Mouse (Mus musculus) brown adipose tissue, adult 24 weeks (tissue): Measurements from ENCODE around the gene Gm13762. TPM values are rescaled to one million over a fixed set of nuclear protein-coding genes. Genes with fewer than 3 reads are reported as not detected.
"Not testable (repeated sequence)": the region's sequence is repeated elsewhere in the genome, so short reads cannot be mapped to it uniquely, and the experiment has no call there.

Source experiments
- H3K27ac ChIP-seq: fragments of 200-500 bp; replicated peaks from 2 replicates; pipeline ENCODE4 v1.5.1; 2012; ENCODE audit warnings: low read depth, mild to moderate bottlenecking, low read length
- H3K4me1 ChIP-seq: fragments of 200-500 bp; 2 replicates; pipeline ENCODE4 v1.6.1; 2012; ENCODE audit warnings: low read length, mixed read lengths; ENCODE audit not compliant: control insufficient read depth, insufficient read depth, insufficient read length
- H3K4me3 ChIP-seq: fragments of 200-500 bp; 2 replicates; pipeline ENCODE4 v1.5.1; 2012; ENCODE audit warnings: low read depth, mild to moderate bottlenecking, low read length, moderate library complexity; ENCODE audit not compliant: insufficient read depth
- polyA plus RNA-seq: library from polyadenylated mRNA; stranded (reverse); fragments of >200 nt; gene quantifications from 2 replicates; pipeline ENCODE4 v1.2.4, GENCODE M21; 2012; ENCODE audit not compliant: missing spikeins, insufficient read depth, insufficient read length

Gm13762 gene
- polyA plus RNA-seq = not detected in 2 replicates

DNA sequence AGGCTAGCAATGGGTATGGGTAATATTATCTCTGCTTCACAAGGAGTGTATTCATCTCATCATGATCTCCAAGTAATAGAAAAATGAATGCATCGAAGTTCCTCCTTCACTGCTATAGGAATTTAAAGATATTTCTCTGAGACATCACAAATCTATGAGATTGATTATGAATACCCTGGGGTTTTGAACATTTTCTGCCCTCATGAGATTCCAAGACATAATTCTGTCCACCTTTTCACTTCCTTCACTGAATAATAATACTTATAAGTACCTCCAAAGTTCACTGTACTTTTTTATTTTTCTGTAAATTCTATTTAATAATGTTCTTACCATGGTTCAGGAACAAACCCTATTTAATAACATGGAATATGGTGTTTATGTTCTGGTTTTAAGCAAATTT lies at the start of gene Gm13762:
Gene Gm13762 (minus strand): TSS at position 101 of the 400 bp plus-strand sequence.
- H3K27ac ChIP-seq = no peak within 1 kb of the TSS
- H3K4me3 ChIP-seq = no peak within 1 kb of the TSS
- no peaks in the 10 kb centered on the region for H3K4me1 ChIP-seq

DNA sequence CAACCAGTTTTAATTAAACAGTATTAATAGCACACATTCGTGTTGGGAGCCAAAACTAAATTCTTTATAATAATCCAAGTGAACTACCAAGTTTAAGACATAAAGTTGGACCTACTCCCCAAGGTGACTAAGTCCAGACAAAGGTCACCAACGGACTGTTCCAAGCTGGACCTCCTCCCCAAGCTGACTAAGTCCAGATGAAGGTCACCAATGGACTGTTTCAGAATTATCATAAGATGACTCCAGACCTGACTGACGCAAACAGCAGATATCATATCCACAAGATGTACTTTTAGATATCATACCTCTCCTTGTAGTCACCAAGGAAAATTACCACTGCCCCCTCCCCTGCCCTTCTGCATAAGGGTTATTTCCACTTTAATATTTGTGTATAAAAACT lies 41.4 kb upstream of the Gm13762 start:
- not testable (repeated sequence) for H3K4me1 ChIP-seq, H3K4me3 ChIP-seq, H3K27ac ChIP-seq

DNA sequence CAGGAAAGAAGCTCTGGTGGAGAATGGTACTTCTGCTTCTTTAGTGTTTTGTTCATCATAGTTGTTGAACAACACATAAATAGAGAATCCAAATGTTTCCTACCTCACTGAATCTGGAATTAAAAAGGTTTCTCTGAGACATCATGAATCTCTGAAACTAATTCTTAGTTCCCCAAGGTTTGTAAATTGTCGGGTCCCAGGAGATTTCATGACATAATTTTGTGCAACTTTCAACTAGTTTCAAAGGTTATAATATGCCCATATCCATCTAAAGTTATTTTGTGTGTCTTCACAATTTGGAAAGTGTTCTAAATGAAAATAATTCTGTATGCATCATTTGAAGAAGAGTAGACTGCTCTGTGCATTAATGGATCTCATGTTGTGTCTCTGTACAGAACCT lies 38.2 kb upstream of the Gm13762 start, which contains the start of gene Olfr1216:
Gene Olfr1216 (minus strand): TSS at position 101 of the 400 bp plus-strand sequence.
- Histone ChIP-seq H3K4me1 (no peaks in the 10 kb centered on the region), H3K4me3 (no peak within 1 kb of the TSS), H3K27ac (no peak within 1 kb of the TSS)

DNA sequence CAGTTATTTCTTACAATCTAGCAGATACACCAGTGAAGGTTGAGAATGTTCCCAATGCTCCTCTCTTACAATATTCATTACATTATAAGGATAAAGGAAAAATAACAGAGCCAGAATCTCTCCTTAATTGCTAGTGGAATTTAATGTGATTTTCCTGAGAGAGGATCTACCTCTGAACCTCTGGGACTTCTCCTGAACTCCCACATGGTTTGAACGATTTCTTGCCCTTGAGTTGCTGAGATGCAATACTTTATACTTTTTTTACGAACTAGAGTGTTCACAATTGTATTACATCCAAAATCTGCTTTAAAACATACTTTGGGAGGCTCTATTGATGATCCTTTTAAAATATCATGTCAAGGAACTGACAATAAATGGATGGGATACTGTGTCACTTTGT lies 26.8 kb upstream of the Gm13762 start, which contains the start of gene Olfr1215:
Gene Olfr1215 (minus strand): TSS at position 101 of the 400 bp plus-strand sequence.
- Histone ChIP-seq H3K4me1 (no peaks in the 10 kb centered on the region), H3K4me3 (no peak within 1 kb of the TSS), H3K27ac (no peak within 1 kb of the TSS)

DNA sequence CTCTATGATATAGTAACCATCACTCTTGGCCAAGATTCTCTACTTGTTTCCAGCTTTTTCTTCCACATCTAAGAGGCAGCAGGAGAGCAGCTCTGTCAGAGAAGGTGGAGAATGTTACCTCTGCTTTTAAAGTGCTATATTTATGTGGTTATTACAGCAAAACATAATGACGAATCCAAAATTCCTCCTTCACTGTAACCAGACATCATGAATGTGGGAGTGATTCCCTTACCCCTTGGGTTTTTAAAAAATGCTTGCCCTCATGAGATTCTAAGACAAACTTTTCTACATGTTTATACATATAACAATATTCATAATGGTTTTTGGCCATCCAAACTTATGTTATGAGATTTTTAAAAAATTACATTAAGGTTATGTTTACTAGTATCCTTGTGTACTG lies 12.5 kb upstream of the Gm13762 start, which contains the start of gene Olfr1214:
Gene Olfr1214 (minus strand): TSS at position 101 of the 400 bp plus-strand sequence.
- Histone ChIP-seq H3K27ac (no peak within 1 kb of the TSS), H3K4me1 (no peaks in the 10 kb centered on the region), H3K4me3 (no peak within 1 kb of the TSS)

DNA sequence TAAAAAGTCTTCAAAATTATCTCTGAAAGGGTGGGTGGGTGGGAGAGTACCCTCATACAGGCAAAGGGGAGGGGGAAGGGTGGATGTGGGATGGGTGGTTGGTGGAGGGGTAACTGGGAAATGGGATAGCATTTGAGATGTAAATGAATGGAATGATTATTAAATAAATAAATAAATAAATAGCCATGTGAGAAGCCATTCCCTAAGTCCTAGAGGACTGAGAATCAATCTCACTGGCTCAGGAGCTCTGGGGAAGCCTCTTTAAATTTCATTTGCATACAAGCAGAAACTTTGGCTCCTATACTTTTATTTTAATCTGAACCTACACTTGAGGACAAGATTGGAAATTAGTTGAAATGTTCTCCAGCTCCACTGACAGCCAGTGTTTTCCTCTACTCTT lies 26.4 kb downstream of the Gm13762 start, which contains the start of gene Olfr1212:
Gene Olfr1212 (plus strand): TSS at position 301 of the 400 bp plus-strand sequence.
- H3K27ac ChIP-seq = no peak within 1 kb of the TSS
- H3K4me3 ChIP-seq = no peak within 1 kb of the TSS
- no peaks in the 10 kb centered on the region for H3K4me1 ChIP-seq

DNA sequence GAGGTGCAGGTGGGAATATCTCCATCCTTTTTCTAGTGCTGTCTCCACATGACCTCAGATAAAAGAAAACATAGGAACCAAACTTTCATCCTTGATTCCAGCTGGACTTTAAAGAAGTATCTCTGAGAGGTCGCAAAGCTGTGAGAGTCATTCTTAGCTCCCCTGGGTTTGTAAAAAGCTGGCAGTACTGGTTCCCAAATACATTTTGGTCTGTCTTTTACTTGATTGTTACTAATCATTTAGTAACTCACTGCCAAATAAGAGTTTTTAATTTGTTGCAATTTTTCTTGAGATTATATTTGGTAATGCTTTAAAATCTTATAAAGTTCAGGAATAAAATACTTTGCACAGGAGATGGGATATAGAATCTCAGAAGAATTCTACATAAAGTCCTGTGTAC lies 42.1 kb downstream of the Gm13762 start, which contains the start of gene Olfr1211:
Gene Olfr1211 (minus strand): TSS at position 101 of the 400 bp plus-strand sequence.
- Histone ChIP-seq H3K4me1 (no peaks in the 10 kb centered on the region), H3K4me3 (no peak within 1 kb of the TSS), H3K27ac (no peak within 1 kb of the TSS)

Other genes with a start within 250 kb of the Gm13762 start
- not detected in 2 replicates for gene Olfr1197, start 247.9 kb downstream of the Gm13762 start, polyA plus RNA-seq
- not detected in 2 replicates for gene Olfr1198, start 228.9 kb downstream of the Gm13762 start, polyA plus RNA-seq
- not detected in 2 replicates for gene Olfr1199, start 219.8 kb downstream of the Gm13762 start, polyA plus RNA-seq
- not detected in 2 replicates for gene Olfr1200, start 209.8 kb downstream of the Gm13762 start, polyA plus RNA-seq
- gene Olfr1201, start 187.2 kb downstream of the Gm13762 start, polyA plus RNA-seq = not detected in 2 replicates
- gene Olfr1202, start 165.8 kb downstream of the Gm13762 start, polyA plus RNA-seq = not detected in 2 replicates
- gene Olfr1205, start 150.5 kb downstream of the Gm13762 start, polyA plus RNA-seq = not detected in 2 replicates
- not detected in 2 replicates for gene Olfr1204, start 131.0 kb downstream of the Gm13762 start, polyA plus RNA-seq
- not detected in 2 replicates for gene Olfr1206, start 117.0 kb downstream of the Gm13762 start, polyA plus RNA-seq
- not detected in 2 replicates for gene Olfr1208, start 78.0 kb downstream of the Gm13762 start, polyA plus RNA-seq
- not detected in 2 replicates for gene Olfr1209, start 65.1 kb downstream of the Gm13762 start, polyA plus RNA-seq
- gene Olfr1211, start 42.2 kb downstream of the Gm13762 start, polyA plus RNA-seq = not detected in 2 replicates
- gene Olfr1212, start 26.3 kb downstream of the Gm13762 start, polyA plus RNA-seq = not detected in 2 replicates
- gene Olfr1214, start 12.4 kb upstream of the Gm13762 start, polyA plus RNA-seq = not detected in 2 replicates
- not detected in 2 replicates for gene Olfr1215, start 26.7 kb upstream of the Gm13762 start, polyA plus RNA-seq
- gene Olfr1216, start 38.1 kb upstream of the Gm13762 start, polyA plus RNA-seq = not detected in 2 replicates
- not detected in 2 replicates for gene Olfr1217, start 51.8 kb upstream of the Gm13762 start, polyA plus RNA-seq
- gene Olfr1218, start 80.9 kb upstream of the Gm13762 start, polyA plus RNA-seq = not detected in 2 replicates
- not detected in 2 replicates for gene Olfr1219, start 103.2 kb upstream of the Gm13762 start, polyA plus RNA-seq
- not detected in 2 replicates for gene Olfr1220, start 126.6 kb upstream of the Gm13762 start, polyA plus RNA-seq
- not detected in 2 replicates for gene Olfr1221, start 137.0 kb upstream of the Gm13762 start, polyA plus RNA-seq
- gene Olfr1222, start 152.8 kb upstream of the Gm13762 start, polyA plus RNA-seq = not detected in 2 replicates
- gene Olfr1223, start 171.3 kb upstream of the Gm13762 start, polyA plus RNA-seq = not detected in 2 replicates
- not detected in 2 replicates for gene Olfr1224-ps1, start 183.8 kb upstream of the Gm13762 start, polyA plus RNA-seq
- gene Olfr1225, start 194.4 kb upstream of the Gm13762 start, polyA plus RNA-seq = not detected in 2 replicates
- gene Olfr1226, start 219.8 kb upstream of the Gm13762 start, polyA plus RNA-seq = not detected in 2 replicates